Mouse (Mus musculus): ENCODE measurements around the gene Fam189b.

Fam189b gene

GRCm38 (mm10) chr3:89228836-89229235 lies 45.9 kb downstream of the Fam189b start, which contains the start of gene Muc1:
TSS of gene Muc1 (plus strand) at chr3:89229057.
- DNase-seq (ENCODE audit: low spot score), result no peak

- DNase-seq (ENCODE audit: low spot score), result no peak
These were observed 46.3 kb downstream of the Fam189b start for GRCm38 (mm10) chr3:89229276-89229675.

GRCm38 (mm10) chr3:89230561-89230960 lies 47.6 kb downstream of the Fam189b start:
- no peak for DNase-seq (ENCODE audit: low spot score)

GRCm38 (mm10) chr3:89231345-89231744 lies 48.4 kb downstream of the Fam189b start:
- DNase-seq (ENCODE audit: low spot score), result no peak

- DNase-seq (ENCODE audit: low spot score), result no peak
These were observed 48.9 kb downstream of the Fam189b start for GRCm38 (mm10) chr3:89231772-89232275.

- no peak for DNase-seq (ENCODE audit: low spot score)
These were observed 49.7 kb downstream of the Fam189b start for GRCm38 (mm10) chr3:89232614-89233013.

GRCm38 (mm10) chr3:89233562-89234110 lies 50.7 kb downstream of the Fam189b start:
- peak; percentile 48 for DNase-seq (ENCODE audit: low spot score)

- no peak for DNase-seq (ENCODE audit: low spot score)
These were observed 53.6 kb downstream of the Fam189b start for GRCm38 (mm10) chr3:89236516-89236915.

GRCm38 (mm10) chr3:89237682-89238081 lies 54.7 kb downstream of the Fam189b start:
- DNase-seq (ENCODE audit: low spot score), result no peak

GRCm38 (mm10) chr3:89238494-89238893 lies 55.6 kb downstream of the Fam189b start:
- no peak for DNase-seq (ENCODE audit: low spot score)
